Mouse (Mus musculus) left cerebral cortex, postnatal 10 days (tissue): ENCODE data around the gene Gadl1. TPM values are rescaled to one million over a fixed set of nuclear protein-coding genes. Genes with fewer than 3 reads are reported as not detected.
A peak's percentile ranks its signal among the peaks of the same experiment; 100 is the strongest.

Experiments used
- DNase-seq, 2 experiments: peaks; one replicate each; pipeline ENCODE4 v3.0.0; 2021 to 2022; ENCODE audit warnings: low spot score in 2 of 2, mixed read lengths in 1 of 2; ENCODE audit errors: extremely low spot score in 1 of 2
- intact Hi-C: fragments of 180-260 bp; cut with DNase I; formaldehyde crosslinking; loops from one replicate; pipeline ENCODE4 v1.15.1; 2025
- total RNA-seq, 2 experiments: library from RNA; stranded (reverse); gene quantifications; 2 replicates each; pipeline ENCODE4 v1.2.3; 2021

Gadl1 gene
- total RNA-seq, 2 experiments from 2014 or later: 0.45 to 0.77 TPM

- DNase-seq: no peak
- intact Hi-C loops: no loop called here
Observed at GRCm38 (mm10) chr9:116076163-116076562, 166.9 kb downstream of the Gadl1 start.

GRCm38 (mm10) chr9:116076946-116077345 is 167.7 kb downstream of the Gadl1 start:
- intact Hi-C loops: no loop called here
- DNase-seq: no peak

GRCm38 (mm10) chr9:116077419-116077818 is 168.2 kb downstream of the Gadl1 start:
- intact Hi-C loops: no loop called here

GRCm38 (mm10) chr9:116081781-116082180 is 172.5 kb downstream of the Gadl1 start:
- intact Hi-C loops: no loop called here
- no peak for DNase-seq

More at GRCm38 (mm10) chr9:116077419-116077818, 168.2 kb downstream of the Gadl1 start:
- DNase-seq: no peak

- intact Hi-C loops: no loop called here
- no peak for DNase-seq
Observed at GRCm38 (mm10) chr9:116083300-116083699, 174.0 kb downstream of the Gadl1 start.

GRCm38 (mm10) chr9:116083726-116084323 is 174.6 kb downstream of the Gadl1 start:
- intact Hi-C loops: no loop called here
- no peak for DNase-seq

GRCm38 (mm10) chr9:116084324-116084931 is 175.2 kb downstream of the Gadl1 start:
- intact Hi-C loops: no loop called here
- no peak for DNase-seq

- intact Hi-C loops: loop anchor here (5.0 kb wide), 1 partner anchor 256 kb away; no protein-coding TSS in a partner anchor
- no peak for DNase-seq
Observed at GRCm38 (mm10) chr9:116085999-116086398, 176.7 kb downstream of the Gadl1 start.

GRCm38 (mm10) chr9:116087263-116087662 is 178.0 kb downstream of the Gadl1 start:
- intact Hi-C loops: loop anchor here (5.0 kb wide), 1 partner anchor 255 kb away; no protein-coding TSS in a partner anchor
- DNase-seq: no peak

- intact Hi-C loops: loop anchor here (5.0 kb wide), 1 partner anchor 254 kb away; no protein-coding TSS in a partner anchor
- peak; percentile 53 to 80 for DNase-seq
Observed at GRCm38 (mm10) chr9:116087880-116088279, 178.6 kb downstream of the Gadl1 start.

GRCm38 (mm10) chr9:116088912-116089311 is 179.7 kb downstream of the Gadl1 start:
- peak in 1 of 2 experiments; percentile 43 for DNase-seq
- intact Hi-C loops: loop anchor here (5.0 kb wide), 1 partner anchor 253 kb away; no protein-coding TSS in a partner anchor

GRCm38 (mm10) chr9:116090296-116090695 is 181.0 kb downstream of the Gadl1 start:
- DNase-seq: no peak
- intact Hi-C loops: loop anchor here (10.0 kb wide), 1 partner anchor 295 kb away; no protein-coding TSS in a partner anchor

GRCm38 (mm10) chr9:116091101-116091841 is 182.0 kb downstream of the Gadl1 start:
- intact Hi-C loops: loop anchor here (10.0 kb wide), 1 partner anchor 294 kb away; no protein-coding TSS in a partner anchor
- peak in 1 of 2 experiments; percentile 8 for DNase-seq

- intact Hi-C loops: loop anchor here (10.0 kb wide), 1 partner anchor 293 kb away; no protein-coding TSS in a partner anchor
Observed at GRCm38 (mm10) chr9:116091921-116092320, 182.7 kb downstream of the Gadl1 start.

GRCm38 (mm10) chr9:116098724-116099595 is 189.7 kb downstream of the Gadl1 start:
- DNase-seq: peak; percentile 45 to 85
- intact Hi-C loops: loop anchor here (10.0 kb wide), 1 partner anchor 286 kb away; no protein-coding TSS in a partner anchor

More at GRCm38 (mm10) chr9:116091921-116092320, 182.7 kb downstream of the Gadl1 start:
- peak in 1 of 2 experiments; percentile 89 for DNase-seq

GRCm38 (mm10) chr9:116099596-116099993 is 190.3 kb downstream of the Gadl1 start:
- no peak for DNase-seq
- intact Hi-C loops: loop anchor here (10.0 kb wide), 1 partner anchor 285 kb away; no protein-coding TSS in a partner anchor

GRCm38 (mm10) chr9:116100015-116100414 is 190.8 kb downstream of the Gadl1 start:
- intact Hi-C loops: no loop called here
- DNase-seq: no peak

- no peak for DNase-seq
- intact Hi-C loops: no loop called here
Observed at GRCm38 (mm10) chr9:116101842-116102241, 192.6 kb downstream of the Gadl1 start.
